Mouse (Mus musculus) myocyte (in vitro differentiated cells): Measurements from ENCODE around the gene Plcl2. TPM values are rescaled to one million over a fixed set of nuclear protein-coding genes. Genes with fewer than 3 reads are reported as not detected.

Source experiments
- H3K27me3 ChIP-seq: one replicate; pipeline ENCODE4 v1.6.1; 2011; ENCODE audit not compliant: control insufficient read depth, insufficient read depth, insufficient read length
- H3K36me3 ChIP-seq: one replicate; pipeline ENCODE4 v1.6.1; 2011; ENCODE audit not compliant: control insufficient read depth, insufficient read depth
- H3K4me2 ChIP-seq: one replicate; pipeline ENCODE4 v1.6.1; 2011; ENCODE audit warnings: low read depth, control low read depth
- H3K4me3 ChIP-seq: one replicate; pipeline ENCODE4 v1.5.1; 2011; ENCODE audit warnings: mild to moderate bottlenecking, control low read depth, moderate library complexity
- H3K79me2 ChIP-seq: one replicate; pipeline ENCODE4 v1.6.1; 2011; ENCODE audit not compliant: control insufficient read depth, insufficient read depth
- H3ac ChIP-seq: one replicate; pipeline ENCODE4 v1.6.1; 2011; ENCODE audit not compliant: control insufficient read depth, insufficient read length
- CEBPB ChIP-seq: IDR thresholded peaks from 2 replicates; pipeline ENCODE4 v1.6.1; 2011; ENCODE audit warnings: mild to moderate bottlenecking, moderate library complexity; ENCODE audit not compliant: poor library complexity, insufficient read depth, severe bottlenecking
- E2F4 ChIP-seq: IDR thresholded peaks from one replicate; pipeline ENCODE4 v1.6.1; 2011; ENCODE audit warnings: mild to moderate bottlenecking, control low read depth, moderate library complexity; ENCODE audit not compliant: insufficient read depth
- MAX ChIP-seq: IDR thresholded peaks from one replicate; pipeline ENCODE4 v1.6.1; 2011; ENCODE audit warnings: low read depth, mild to moderate bottlenecking, control low read depth
- MYOD1 ChIP-seq, 3 experiments: IDR thresholded peaks; one replicate each; pipeline ENCODE4 v1.6.1; 2011; ENCODE audit warnings: control low read depth in 2 of 3, low read depth in 2 of 3, mild to moderate bottlenecking in 2 of 3, moderate library complexity in 1 of 3; ENCODE audit not compliant: insufficient read length in 2 of 3, control insufficient read depth in 1 of 3
- MYOG ChIP-seq, 3 experiments: IDR thresholded peaks; one replicate each; pipeline ENCODE4 v1.6.1; 2011; ENCODE audit warnings: control low read depth in 2 of 3, low read depth in 2 of 3, mild to moderate bottlenecking in 2 of 3; ENCODE audit not compliant: insufficient read length in 2 of 3, control insufficient read depth in 1 of 3, insufficient read depth in 1 of 3
- POLR2A ChIP-seq: IDR thresholded peaks from one replicate; pipeline ENCODE4 v1.6.1; 2011; ENCODE audit warnings: low read depth, mild to moderate bottlenecking, control low read depth, moderate library complexity; ENCODE audit not compliant: insufficient read length
- POLR2AphosphoS2 ChIP-seq: IDR thresholded peaks from one replicate; pipeline ENCODE4 v1.6.1; 2011; ENCODE audit warnings: low read depth, control low read depth; ENCODE audit not compliant: insufficient read length
- REST ChIP-seq: IDR thresholded peaks from one replicate; pipeline ENCODE4 v1.6.1; 2011; ENCODE audit warnings: mild to moderate bottlenecking, control low read depth, moderate library complexity; ENCODE audit not compliant: insufficient read depth, insufficient read length
- SRF ChIP-seq: IDR thresholded peaks from one replicate; pipeline ENCODE4 v1.6.1; 2011; ENCODE audit warnings: low read depth; ENCODE audit not compliant: control insufficient read depth, insufficient read length
- TCF12 ChIP-seq: IDR thresholded peaks from one replicate; pipeline ENCODE4 v1.6.1; 2011; ENCODE audit warnings: mild to moderate bottlenecking, control low read depth; ENCODE audit not compliant: poor library complexity, insufficient read depth, severe bottlenecking
- TCF3 ChIP-seq: IDR thresholded peaks from one replicate; pipeline ENCODE4 v1.6.1; 2011; ENCODE audit warnings: low read depth, control low read depth; ENCODE audit not compliant: insufficient read length
- USF1 ChIP-seq: IDR thresholded peaks from one replicate; pipeline ENCODE4 v1.6.1; 2011; ENCODE audit warnings: low read depth, mild to moderate bottlenecking, control low read depth, moderate library complexity
- polyA plus RNA-seq: library from polyadenylated mRNA; unstranded; fragments of >200 nt; fragmentation: generic; extraction: Trizol; gene quantifications from one replicate; pipeline ENCODE4 v1.2.1, GENCODE M21; 2012; ENCODE audit warnings: missing spikeins

Plcl2 gene
- polyA plus RNA-seq, 1 experiment = 13.2 TPM

DNA sequence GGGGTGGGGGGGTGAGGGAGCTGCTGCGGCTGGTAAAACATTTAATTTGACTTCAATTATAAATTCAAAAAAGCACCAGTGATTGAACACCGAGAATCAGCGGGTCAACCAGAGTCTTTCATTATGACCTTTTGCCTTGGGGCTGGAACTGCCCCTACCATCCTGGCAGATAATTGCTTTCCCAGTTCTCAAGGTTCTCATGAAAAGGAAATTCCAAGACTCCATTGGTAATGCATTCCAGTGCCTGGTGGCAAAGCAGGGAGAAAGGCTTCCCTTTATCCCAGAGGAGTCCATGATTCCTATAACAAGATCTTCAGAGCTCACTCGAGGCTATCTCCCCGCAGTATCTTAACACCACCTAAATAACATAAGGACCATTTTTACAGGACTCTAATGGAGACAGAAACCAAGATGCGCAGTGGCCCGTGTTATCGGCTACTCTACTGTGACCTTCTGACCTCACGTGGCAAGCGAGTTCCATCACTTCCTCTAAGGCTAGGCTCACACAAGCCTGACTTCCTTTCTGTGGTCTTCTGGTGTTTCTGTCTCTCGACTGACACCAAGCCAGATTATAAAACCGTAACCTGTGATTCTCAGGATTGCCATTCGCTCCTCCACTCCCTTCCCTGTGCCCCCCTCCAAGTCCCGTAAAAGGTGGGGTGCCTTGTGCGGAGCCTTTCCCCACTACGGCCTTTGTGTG lies 10.0 kb upstream of the Plcl2 start:
- no peak overlapping the region for H3ac ChIP-seq
- no peaks in the 10 kb centered on the region for H3K27me3 ChIP-seq
- no peaks in the 10 kb centered on the region for H3K36me3 ChIP-seq
- no peak overlapping the region for H3K4me2 ChIP-seq
- H3K79me2 ChIP-seq = no peaks in the 10 kb centered on the region
- H3K4me3 ChIP-seq = no peak overlapping the region
- TF ChIP-seq MYOG (IDR thresholded peaks at IDR 0.05; ENCODE audit: control insufficient read depth in 1 of 3, insufficient read depth in 1 of 3, insufficient read length in 2 of 3, low read depth in 2 of 3) (no peak), USF1 (no peak), POLR2AphosphoS2 (no peak), TCF12 (no peak), TCF3 (no peak), POLR2A (no peak)

DNA sequence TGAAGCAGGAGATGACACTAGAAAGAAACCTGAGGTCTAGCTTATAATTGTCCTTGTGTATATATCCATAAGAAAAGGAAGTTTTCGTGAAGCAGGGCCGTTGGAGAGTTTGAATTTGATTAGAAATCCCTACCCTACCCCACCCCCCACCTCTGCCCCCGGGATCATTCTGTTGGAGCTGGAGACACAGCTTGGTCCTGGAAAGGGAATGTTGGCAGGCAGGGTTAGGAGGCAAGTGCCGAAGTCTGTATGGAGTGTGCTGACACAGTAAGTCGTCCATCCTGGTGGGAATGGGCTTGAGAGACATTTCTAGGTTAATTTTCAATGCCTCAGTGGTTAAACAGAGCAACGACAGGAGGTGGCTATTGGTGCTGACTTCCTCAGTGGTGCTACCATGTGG lies 8.4 kb upstream of the Plcl2 start:
- no peaks in the 10 kb centered on the region for H3K27me3 ChIP-seq
- no peaks in the 10 kb centered on the region for H3K79me2 ChIP-seq
- no peak overlapping the region for H3K4me2 ChIP-seq
- no peak for TF ChIP-seq USF1
- no peak for TF ChIP-seq MYOD1 (IDR thresholded peaks at IDR 0.05; ENCODE audit: control insufficient read depth in 1 of 3, insufficient read length in 2 of 3, low read depth in 2 of 3)
- TF ChIP-seq MAX = no peak
- no peak for TF ChIP-seq E2F4
- TF ChIP-seq CEBPB = no peak
- no peak for TF ChIP-seq TCF3
- TF ChIP-seq POLR2A = no peak
- TF ChIP-seq POLR2AphosphoS2 = no peak
- no peak for TF ChIP-seq SRF
- TF ChIP-seq REST = no peak
- no peak for TF ChIP-seq TCF12
- no peak for TF ChIP-seq MYOG (IDR thresholded peaks at IDR 0.05; ENCODE audit: control insufficient read depth in 1 of 3, insufficient read depth in 1 of 3, insufficient read length in 2 of 3, low read depth in 2 of 3)
- H3K4me3 ChIP-seq = no peak overlapping the region
- no peaks in the 10 kb centered on the region for H3K36me3 ChIP-seq
- no peak overlapping the region for H3ac ChIP-seq

DNA sequence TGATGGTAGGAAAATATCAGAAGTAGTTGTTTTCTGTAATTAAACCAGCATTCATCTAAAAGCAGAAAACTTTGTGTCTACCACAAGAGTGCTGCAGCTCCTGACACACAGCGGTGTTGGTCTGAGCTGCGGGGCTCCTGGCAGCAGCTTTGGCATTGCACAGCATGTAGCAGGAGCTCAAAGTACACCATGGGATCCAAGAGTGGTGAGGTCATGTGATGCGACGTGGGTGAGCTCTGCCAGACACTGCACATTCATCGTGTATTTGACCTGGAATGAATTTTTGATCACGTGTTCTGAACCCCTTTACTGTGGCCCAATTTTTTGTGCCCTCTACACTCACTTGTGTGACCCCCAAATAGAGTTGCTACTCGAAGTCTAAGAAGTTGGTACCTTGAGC lies 6.1 kb upstream of the Plcl2 start:
- H3K79me2 ChIP-seq = no peaks in the 10 kb centered on the region
- no peak overlapping the region for H3K4me2 ChIP-seq
- H3K36me3 ChIP-seq = no peaks in the 10 kb centered on the region
- TF ChIP-seq E2F4 (no peak), USF1 (no peak), SRF (no peak), REST (no peak), MYOD1 (IDR thresholded peaks at IDR 0.05; ENCODE audit: control insufficient read depth in 1 of 3, insufficient read length in 2 of 3, low read depth in 2 of 3) (no peak), TCF12 (no peak), POLR2A (no peak), MAX (no peak), MYOG (IDR thresholded peaks at IDR 0.05; ENCODE audit: control insufficient read depth in 1 of 3, insufficient read depth in 1 of 3, insufficient read length in 2 of 3, low read depth in 2 of 3) (no peak), TCF3 (no peak), POLR2AphosphoS2 (no peak), CEBPB (no peak)
- no peaks in the 10 kb centered on the region for H3K27me3 ChIP-seq
- no peak overlapping the region for H3K4me3 ChIP-seq
- no peak overlapping the region for H3ac ChIP-seq

DNA sequence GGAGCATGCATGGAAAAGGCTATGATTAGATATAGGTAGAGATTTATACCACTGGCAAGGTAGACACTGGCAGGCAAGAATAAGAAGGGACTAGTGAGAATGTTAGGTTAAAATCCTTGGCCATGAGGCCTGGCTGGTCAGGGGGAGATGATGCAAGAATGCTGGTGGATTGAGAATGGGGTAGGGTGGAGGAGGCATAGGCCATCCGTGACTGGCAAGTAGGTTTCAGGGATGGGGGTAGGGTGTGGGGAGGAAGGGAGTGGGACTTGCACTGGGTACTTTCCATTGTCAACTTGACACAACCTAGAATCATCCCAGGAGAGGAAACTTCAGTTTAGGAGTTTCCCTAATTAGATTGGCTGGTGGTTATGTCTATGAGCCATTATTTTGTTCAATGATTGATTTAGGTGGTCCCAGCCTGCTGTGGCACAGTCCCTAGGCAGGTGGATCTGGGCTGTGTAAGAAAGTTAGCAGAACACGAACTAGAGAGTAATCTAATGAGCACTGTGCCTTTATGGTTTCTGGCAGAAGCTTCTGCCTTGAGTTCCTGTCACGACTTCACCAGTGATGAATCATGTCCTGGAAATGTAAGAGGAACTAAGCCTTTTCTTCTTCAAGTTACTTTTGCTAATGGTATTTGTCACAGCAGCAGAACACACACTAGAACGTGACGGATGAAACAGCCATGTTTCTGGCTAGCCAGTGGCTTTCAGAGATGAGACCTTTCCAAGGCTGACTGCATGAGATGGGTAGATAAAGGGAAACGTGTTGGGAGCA lies 4.9 kb upstream of the Plcl2 start:
- no peaks in the 10 kb centered on the region for H3K36me3 ChIP-seq
- H3K27me3 ChIP-seq = no peaks in the 10 kb centered on the region
- no peaks in the 10 kb centered on the region for H3K79me2 ChIP-seq
- no peak overlapping the region for H3K4me2 ChIP-seq
- no peak overlapping the region for H3ac ChIP-seq
- TF ChIP-seq CEBPB = peak; percentile 76
- TF ChIP-seq USF1 = no peak
- H3K4me3 ChIP-seq = no peak overlapping the region
